Mouse (Mus musculus) skeletal muscle tissue, adult 2 months (tissue): ENCODE results near the gene Ccdc9.
A peak's percentile ranks its signal among the peaks of the same experiment; 100 is the strongest.

Source experiments
- DNase-seq: peaks from one replicate; pipeline ENCODE4 v3.0.0-alpha.2; 2012; ENCODE audit warnings: low read depth, low spot score

The Ccdc9 gene

GRCm38 (mm10) chr7:16286026-16286961, at the start of gene Ccdc9:
TSS of gene Ccdc9 (minus strand) at chr7:16286795.
- DNase-seq: peak; percentile 99

GRCm38 (mm10) chr7:16329146-16329545, 42.6 kb upstream of the Ccdc9 start:
- no peak for DNase-seq

GRCm38 (mm10) chr7:16326607-16326971, 40.0 kb upstream of the Ccdc9 start:
- DNase-seq: no peak

- peak; percentile 88 for DNase-seq
Observed at GRCm38 (mm10) chr7:16325920-16326606, 39.5 kb upstream of the Ccdc9 start.

GRCm38 (mm10) chr7:16324661-16325060, 38.1 kb upstream of the Ccdc9 start:
- DNase-seq: no peak

GRCm38 (mm10) chr7:16320479-16320878, 33.9 kb upstream of the Ccdc9 start:
- DNase-seq: no peak

- no peak for DNase-seq
Observed at GRCm38 (mm10) chr7:16319216-16319615, 32.6 kb upstream of the Ccdc9 start.

- no peak for DNase-seq
Observed at GRCm38 (mm10) chr7:16317094-16317493, 30.5 kb upstream of the Ccdc9 start.

- DNase-seq: no peak
Observed at GRCm38 (mm10) chr7:16315222-16315759, 28.7 kb upstream of the Ccdc9 start.

- no peak for DNase-seq
Observed at GRCm38 (mm10) chr7:16314221-16314775, 27.7 kb upstream of the Ccdc9 start.

- peak; percentile 85 for DNase-seq
Observed at GRCm38 (mm10) chr7:16313481-16314220, 27.1 kb upstream of the Ccdc9 start.

GRCm38 (mm10) chr7:16312672-16313311, 26.2 kb upstream of the Ccdc9 start:
- peak; percentile 77 for DNase-seq

GRCm38 (mm10) chr7:16312011-16312671, 25.5 kb upstream of the Ccdc9 start:
- DNase-seq: no peak

- no peak for DNase-seq
Observed at GRCm38 (mm10) chr7:16311453-16312004, 24.9 kb upstream of the Ccdc9 start.

GRCm38 (mm10) chr7:16310521-16311452, 24.2 kb upstream of the Ccdc9 start:
- DNase-seq: no peak

GRCm38 (mm10) chr7:16310020-16310520, 23.5 kb upstream of the Ccdc9 start:
- DNase-seq: peak; percentile 78

- peak; percentile 54 for DNase-seq
Observed at GRCm38 (mm10) chr7:16309318-16310019, 22.9 kb upstream of the Ccdc9 start.
